Mouse (Mus musculus): Measurements from ENCODE around the gene Gpatch8.

- TF ChIP-seq CTCF (IDR thresholded peaks at IDR 0.05; ENCODE audit: extremely low read depth, insufficient read depth, low read length) (no peak), POLR2A (IDR thresholded peaks at IDR 0.05; ENCODE audit: extremely low read depth, insufficient read depth, low read length) (no peak)
Observed at GRCm38 (mm10) chr11:102479581-102479980, 76.6 kb downstream of the Gpatch8 start.
